Mouse (Mus musculus): Measurements from ENCODE around the gene Dbil5. TPM values are rescaled to one million over a fixed set of nuclear protein-coding genes. Genes with fewer than 3 reads are reported as not detected.
A peak's percentile ranks its signal among the peaks of the same experiment; 100 is the strongest.
"Not testable (repeated sequence)": the region's sequence is repeated elsewhere in the genome, so short reads cannot be mapped to it uniquely, and the experiment has no call there.

The Dbil5 gene
- polyA plus RNA-seq, 1 experiment from 2014 or later = 0.39 TPM

GRCm38 (mm10) chr11:76196275-76196976 lies 21.0 kb upstream of the Dbil5 start:
- Histone ChIP-seq H3K9ac (replicated peaks; ENCODE audit: low read length) (no peak overlapping the region), H3K27ac (replicated peaks; ENCODE audit: low read depth, low read length) (no peak overlapping the region), H3K27me3 (ENCODE audit: control insufficient read depth, insufficient read depth, low read length) (no peaks in the 10 kb centered on the region), H3K4me2 (ENCODE audit: low read depth, low read length) (no peak overlapping the region), H3K4me3 (ENCODE audit: low read depth, low read length) (no peak overlapping the region), H3K9me3 (replicated peaks; ENCODE audit: control insufficient read depth, low read length) (no peaks in the 10 kb centered on the region), H3K36me3 (replicated peaks; ENCODE audit: control insufficient read depth, insufficient read depth, low read depth, low read length) (no peaks in the 10 kb centered on the region), H3K4me1 (ENCODE audit: control insufficient read depth, insufficient read depth, low read length) (no peaks in the 10 kb centered on the region; the same call in 1 of the 2 replicates)
- 71% methylated on average over 8 of the region's 8 CpGs for WGBS
- no peak for DNase-seq (ENCODE audit: low spot score)
- no peak for ATAC-seq (replicated peaks; ENCODE audit: insufficient number of reproducible peaks, low FRiP score, low TSS enrichment, low read depth)

GRCm38 (mm10) chr11:76196977-76197469 lies 20.4 kb upstream of the Dbil5 start:
- H3K4me3 ChIP-seq (ENCODE audit: low read depth, low read length) = no peak overlapping the region
- ATAC-seq (replicated peaks; ENCODE audit: insufficient number of reproducible peaks, low FRiP score, low TSS enrichment, low read depth) (no peak), DNase-seq (ENCODE audit: low spot score) (no peak)
- H3K9me3 ChIP-seq (replicated peaks; ENCODE audit: control insufficient read depth, low read length) = no peaks in the 10 kb centered on the region
- no peaks in the 10 kb centered on the region for H3K27me3 ChIP-seq (ENCODE audit: control insufficient read depth, insufficient read depth, low read length)
- H3K36me3 ChIP-seq (replicated peaks; ENCODE audit: control insufficient read depth, insufficient read depth, low read depth, low read length) = no peaks in the 10 kb centered on the region
- H3K4me1 ChIP-seq (ENCODE audit: control insufficient read depth, insufficient read depth, low read length) = no peaks in the 10 kb centered on the region; the same call in 1 of the 2 replicates
- no peak overlapping the region for H3K4me2 ChIP-seq (ENCODE audit: low read depth, low read length)
- H3K27ac ChIP-seq (replicated peaks; ENCODE audit: low read depth, low read length) = no peak overlapping the region
- 59% methylated on average over 8 of the region's 8 CpGs for WGBS
- H3K9ac ChIP-seq (replicated peaks; ENCODE audit: low read length) = no peak overlapping the region

GRCm38 (mm10) chr11:76201761-76202674 lies 15.4 kb upstream of the Dbil5 start:
- H3K4me2 ChIP-seq (ENCODE audit: low read depth, low read length) = peak overlapping the region; percentile 93
- under 1% methylated on average over 70 of the region's 90 CpGs for WGBS
- peak overlapping the region; percentile 91 for H3K9ac ChIP-seq (replicated peaks; ENCODE audit: low read length)
- peak overlapping the region; percentile 83 for H3K4me3 ChIP-seq (ENCODE audit: low read depth, low read length)
- peak; percentile 87 for DNase-seq (ENCODE audit: low spot score)
- H3K27me3 ChIP-seq (ENCODE audit: control insufficient read depth, insufficient read depth, low read length) = no peaks in the 10 kb centered on the region
- no peaks in the 10 kb centered on the region for H3K36me3 ChIP-seq (replicated peaks; ENCODE audit: control insufficient read depth, insufficient read depth, low read depth, low read length)
- peak; percentile 98 for ATAC-seq (replicated peaks; ENCODE audit: insufficient number of reproducible peaks, low FRiP score, low TSS enrichment, low read depth)
- H3K27ac ChIP-seq (replicated peaks; ENCODE audit: low read depth, low read length) = peak overlapping the region; percentile 73; the same call in 1 of the 2 replicates
- H3K4me1 ChIP-seq (ENCODE audit: control insufficient read depth, insufficient read depth, low read length) = no peaks in the 10 kb centered on the region; the same call in 1 of the 2 replicates
- H3K9me3 ChIP-seq (replicated peaks; ENCODE audit: control insufficient read depth, low read length) = no peaks in the 10 kb centered on the region

- Histone ChIP-seq H3K4me2 (ENCODE audit: low read depth, low read length) (no peak overlapping the region), H3K27ac (replicated peaks; ENCODE audit: low read depth, low read length) (no peak overlapping the region), H3K4me1 (ENCODE audit: control insufficient read depth, insufficient read depth, low read length) (no peaks in the 10 kb centered on the region; the same call in 1 of the 2 replicates), H3K9me3 (replicated peaks; ENCODE audit: control insufficient read depth, low read length) (no peaks in the 10 kb centered on the region), H3K9ac (replicated peaks; ENCODE audit: low read length) (no peak overlapping the region), H3K4me3 (ENCODE audit: low read depth, low read length) (no peak overlapping the region), H3K27me3 (ENCODE audit: control insufficient read depth, insufficient read depth, low read length) (no peaks in the 10 kb centered on the region), H3K36me3 (replicated peaks; ENCODE audit: control insufficient read depth, insufficient read depth, low read depth, low read length) (peaks cover 4% of the 10 kb centered on the region)
- ATAC-seq (replicated peaks; ENCODE audit: insufficient number of reproducible peaks, low FRiP score, low TSS enrichment, low read depth) (no peak), DNase-seq (ENCODE audit: low spot score) (no peak)
- WGBS = 92% methylated on average over 5 of the region's 5 CpGs
Measured at GRCm38 (mm10) chr11:76206793-76207192, 10.6 kb upstream of the Dbil5 start.

- H3K4me1 ChIP-seq (ENCODE audit: control insufficient read depth, insufficient read depth, low read length) = no peaks in the 10 kb centered on the region
- 89% methylated on average over 13 of the region's 13 CpGs for WGBS
- DNase-seq (ENCODE audit: low spot score) (no peak), ATAC-seq (replicated peaks; ENCODE audit: insufficient number of reproducible peaks, low FRiP score, low TSS enrichment, low read depth) (no peak)
- H3K27me3 ChIP-seq (ENCODE audit: control insufficient read depth, insufficient read depth, low read length) = no peaks in the 10 kb centered on the region
- H3K9ac ChIP-seq (replicated peaks; ENCODE audit: low read length) = no peak overlapping the region
- no peaks in the 10 kb centered on the region for H3K9me3 ChIP-seq (replicated peaks; ENCODE audit: control insufficient read depth, low read length)
- H3K4me3 ChIP-seq (ENCODE audit: low read depth, low read length) = no peak overlapping the region
- peaks cover 12% of the 10 kb centered on the region for H3K36me3 ChIP-seq (replicated peaks; ENCODE audit: control insufficient read depth, insufficient read depth, low read depth, low read length)
- no peak overlapping the region for H3K27ac ChIP-seq (replicated peaks; ENCODE audit: low read depth, low read length)
- H3K4me2 ChIP-seq (ENCODE audit: low read depth, low read length) = no peak overlapping the region
Measured at GRCm38 (mm10) chr11:76210228-76210985, 7.0 kb upstream of the Dbil5 start.

GRCm38 (mm10) chr11:76211595-76211994 lies 5.8 kb upstream of the Dbil5 start:
- not testable (repeated sequence) for H3K9ac ChIP-seq (replicated peaks; ENCODE audit: low read length); H3K9me3 ChIP-seq (replicated peaks; ENCODE audit: control insufficient read depth, low read length); H3K4me3 ChIP-seq (ENCODE audit: low read depth, low read length); H3K27ac ChIP-seq (replicated peaks; ENCODE audit: low read depth, low read length); H3K4me2 ChIP-seq (ENCODE audit: low read depth, low read length); H3K27me3 ChIP-seq (ENCODE audit: control insufficient read depth, insufficient read depth, low read length); H3K4me1 ChIP-seq (ENCODE audit: control insufficient read depth, insufficient read depth, low read length); DNase-seq (ENCODE audit: low spot score); ATAC-seq (replicated peaks; ENCODE audit: insufficient number of reproducible peaks, low FRiP score, low TSS enrichment, low read depth)
- 92% methylated on average over 3 of the region's 6 CpGs for WGBS
- H3K36me3 ChIP-seq (replicated peaks; ENCODE audit: control insufficient read depth, insufficient read depth, low read depth, low read length) = peaks cover 12% of the 10 kb centered on the region

- Histone ChIP-seq H3K9me3 (replicated peaks; ENCODE audit: control insufficient read depth, low read length) (no peaks in the 10 kb centered on the region), H3K36me3 (replicated peaks; ENCODE audit: control insufficient read depth, insufficient read depth, low read depth, low read length) (peaks cover 8% of the 10 kb centered on the region), H3K4me3 (ENCODE audit: low read depth, low read length) (no peak overlapping the region), H3K27ac (replicated peaks; ENCODE audit: low read depth, low read length) (no peak overlapping the region), H3K27me3 (ENCODE audit: control insufficient read depth, insufficient read depth, low read length) (no peaks in the 10 kb centered on the region), H3K9ac (replicated peaks; ENCODE audit: low read length) (no peak overlapping the region), H3K4me2 (ENCODE audit: low read depth, low read length) (no peak overlapping the region), H3K4me1 (ENCODE audit: control insufficient read depth, insufficient read depth, low read length) (no peaks in the 10 kb centered on the region)
- no peak for DNase-seq (ENCODE audit: low spot score)
- 77% methylated on average over 5 of the region's 5 CpGs for WGBS
- ATAC-seq (replicated peaks; ENCODE audit: insufficient number of reproducible peaks, low FRiP score, low TSS enrichment, low read depth) = no peak
Measured at GRCm38 (mm10) chr11:76213841-76214240, 3.6 kb upstream of the Dbil5 start.
